Mouse (Mus musculus): ENCODE results near the gene Tbc1d10a.

DNA sequence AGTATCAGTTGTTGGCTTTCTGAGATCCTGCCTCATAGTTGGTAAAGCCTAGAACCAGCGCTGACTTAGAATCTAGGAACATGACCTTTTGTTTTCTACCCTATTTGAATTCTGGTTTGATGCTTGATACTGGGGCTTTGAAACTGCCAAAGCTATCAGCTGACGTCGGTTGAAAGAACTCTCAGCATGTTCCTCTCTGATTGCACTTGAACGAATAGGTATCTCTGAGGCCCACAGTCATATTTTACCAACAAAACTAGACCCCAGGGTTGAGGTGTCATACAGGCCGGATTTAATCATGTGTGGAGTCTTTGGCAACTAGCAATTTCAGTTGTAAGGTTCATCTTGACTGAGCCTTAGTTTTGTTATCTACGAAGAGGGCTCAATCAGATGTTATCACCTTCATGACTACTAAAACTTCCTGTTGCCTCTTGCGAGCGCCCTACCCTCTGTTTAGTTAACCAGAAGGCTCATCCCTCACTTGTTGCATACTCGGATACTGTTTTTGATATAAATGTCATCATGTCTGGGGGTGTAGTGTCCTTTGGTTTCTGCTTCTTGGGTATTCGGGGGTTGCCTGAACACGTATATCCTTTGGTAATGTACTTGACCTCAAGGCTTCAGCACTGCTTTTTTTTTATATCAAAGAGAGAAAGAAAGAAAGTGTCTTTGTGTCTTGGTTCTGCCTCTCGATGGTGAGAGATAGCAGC lies 16.6 kb downstream of the Tbc1d10a start:
- TF ChIP-seq TCF12 (IDR thresholded peaks at IDR 0.05; ENCODE audit: low read depth, low read length): no peak
- TF ChIP-seq E2F4 (IDR thresholded peaks at IDR 0.05; ENCODE audit: borderline replicate concordance, low read depth, low read length): no peak
- TF ChIP-seq TBP (IDR thresholded peaks at IDR 0.05; ENCODE audit: low read depth, low read length): no peak
- TF ChIP-seq RCOR1 (IDR thresholded peaks at IDR 0.05; ENCODE audit: low read depth, low read length): peak; percentile 67
- peak; percentile 52 to 54; a peak in 3 of 4 replicates for TF ChIP-seq EP300 (IDR thresholded peaks at IDR 0.05; ENCODE audit: low read depth in 1 of 2, low read length in 2 of 2)
- TF ChIP-seq GATA1 (IDR thresholded peaks at IDR 0.05; ENCODE audit: low read depth, low read length): peak; percentile 76
- TF ChIP-seq CTCF (IDR thresholded peaks at IDR 0.05 in 2 of 3, conservative IDR thresholded peaks at IDR 0.05 in 1 of 3; ENCODE audit: control insufficient read depth in 1 of 3, insufficient read depth in 1 of 3, low read depth in 2 of 3, low read length in 3 of 3, poor library complexity in 1 of 3, severe bottlenecking in 1 of 3): no peak
- TF ChIP-seq MYC (IDR thresholded peaks at IDR 0.05; ENCODE audit: low read depth, low read length): no peak
- no peak for TF ChIP-seq ZC3H11A (IDR thresholded peaks at IDR 0.05; ENCODE audit: low read depth, low read length)
- TF ChIP-seq MAFK (IDR thresholded peaks at IDR 0.05; ENCODE audit: borderline replicate concordance, low read depth, low read length): no peak
- no peak for TF ChIP-seq MEF2A (IDR thresholded peaks at IDR 0.05; ENCODE audit: extremely low read depth, insufficient replicate concordance, low read depth, low read length, poor library complexity, severe bottlenecking)
